Mouse (Mus musculus): ENCODE data around the gene Tekt5.

The Tekt5 gene

GRCm38 (mm10) chr16:10379531-10379930, 15.8 kb downstream of the Tekt5 start:
- peak; percentile 34 for DNase-seq (ENCODE audit: low spot score)

DNA sequence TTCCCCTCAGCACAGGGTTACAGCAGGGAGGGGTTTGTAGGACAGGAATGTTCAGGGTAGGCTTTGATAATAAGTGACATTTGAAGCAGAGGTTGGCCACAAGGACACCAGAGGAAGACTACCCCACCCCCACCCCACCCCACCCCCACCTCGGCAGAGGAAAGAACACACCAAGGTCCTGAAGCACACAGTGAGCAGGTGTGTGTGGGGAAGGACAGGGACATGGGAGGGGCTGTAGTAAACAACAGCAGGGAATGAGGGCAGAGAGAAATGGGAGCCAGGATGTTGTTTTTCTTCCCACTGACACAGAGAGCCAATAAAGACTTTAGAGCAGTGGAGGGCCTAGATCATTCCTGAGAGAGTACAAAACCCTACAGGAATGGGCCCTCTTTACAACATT, 18.0 kb downstream of the Tekt5 start:
- DNase-seq (ENCODE audit: low spot score) = no peak

DNA sequence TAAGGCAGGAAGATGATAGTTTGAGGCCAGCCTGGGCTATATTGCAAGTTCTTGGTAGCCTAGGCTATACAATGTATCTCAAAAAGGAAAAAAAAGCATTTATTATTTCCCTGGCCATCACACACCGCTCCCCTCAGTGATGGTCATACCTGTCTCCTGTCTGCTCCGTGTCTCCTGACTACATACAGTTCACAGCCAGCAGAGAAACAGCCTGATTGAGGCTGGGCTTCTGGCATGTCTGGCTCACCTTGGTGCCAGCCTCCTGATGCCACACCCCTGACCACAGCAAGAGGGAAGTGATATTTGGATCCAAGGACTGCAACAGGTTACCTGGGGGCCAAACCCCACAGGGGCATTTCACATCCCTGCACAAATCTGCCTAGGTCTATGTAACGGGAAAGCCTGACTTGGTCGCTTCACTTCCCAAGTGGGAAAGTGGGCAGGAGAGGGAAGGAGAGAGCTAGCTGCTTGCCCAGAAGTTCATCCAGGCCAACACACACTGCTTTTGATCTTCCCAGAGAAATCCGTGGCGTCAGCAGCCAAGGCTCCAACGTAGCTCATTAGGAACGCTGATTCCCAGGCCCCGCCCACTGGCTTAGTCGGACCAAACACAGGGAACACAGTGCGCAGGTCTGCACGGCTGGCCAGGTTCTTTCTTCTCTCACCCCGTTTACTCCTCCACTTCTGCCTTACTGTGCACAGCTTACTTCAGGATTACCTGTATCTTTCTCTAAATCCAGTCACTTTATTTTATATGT, 20.9 kb downstream of the Tekt5 start:
- peak; percentile 29 for DNase-seq (ENCODE audit: low spot score)

- DNase-seq (ENCODE audit: low spot score) = no peak
Measured at GRCm38 (mm10) chr16:10372372-10372771, 22.9 kb downstream of the Tekt5 start.

GRCm38 (mm10) chr16:10369996-10370395, 25.3 kb downstream of the Tekt5 start:
- DNase-seq (ENCODE audit: low spot score) = no peak

- peak; percentile 23 for DNase-seq (ENCODE audit: low spot score)
Measured at GRCm38 (mm10) chr16:10369468-10369934, 25.8 kb downstream of the Tekt5 start.

DNA sequence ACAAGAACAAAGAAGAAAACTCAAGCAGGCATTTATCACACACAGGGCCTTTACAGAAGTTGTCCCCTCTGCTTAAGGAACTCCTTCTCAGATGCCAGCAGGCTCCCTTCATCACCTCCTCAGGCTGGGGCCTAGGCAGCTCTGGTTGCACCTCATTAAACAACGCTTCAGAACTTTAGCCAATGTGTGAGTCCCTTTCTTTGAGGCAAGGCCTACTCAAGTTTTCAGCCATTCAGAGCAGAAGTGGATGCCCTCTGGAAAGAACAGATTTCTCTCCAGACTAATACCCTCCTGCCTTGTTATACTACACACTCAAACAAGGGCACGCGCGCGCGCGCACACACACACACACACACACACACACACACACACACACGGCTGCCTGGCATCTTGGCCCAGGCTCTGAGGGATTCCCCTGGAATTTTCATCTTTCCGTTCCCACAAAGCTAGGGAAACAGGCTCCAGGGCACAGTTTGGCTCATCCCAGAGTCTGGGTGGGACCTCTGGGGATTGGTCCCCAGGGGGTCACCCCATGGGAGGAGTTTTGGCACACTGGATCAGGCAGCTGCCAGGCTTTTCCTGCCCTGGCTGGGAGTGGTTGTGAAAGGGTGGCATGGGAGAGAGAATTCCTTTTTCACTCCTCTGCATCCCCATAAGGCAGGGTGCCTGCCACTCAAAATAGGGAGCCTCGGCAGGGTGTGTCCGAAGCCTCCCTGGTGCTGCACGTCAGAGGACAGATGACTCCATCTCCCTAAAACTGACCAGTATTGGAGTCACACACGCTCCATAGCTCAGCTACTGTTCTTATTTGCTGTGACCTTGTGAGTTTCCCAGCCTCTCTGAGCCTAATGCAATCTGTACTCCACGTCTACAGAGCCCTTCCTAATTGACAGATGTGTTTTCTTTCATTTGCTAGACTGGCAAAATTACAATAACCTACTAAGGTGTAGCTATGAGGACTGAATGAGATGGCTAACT, 28.8 kb downstream of the Tekt5 start:
- DNase-seq (ENCODE audit: low spot score) = peak; percentile 39

GRCm38 (mm10) chr16:10365796-10366195, 29.5 kb downstream of the Tekt5 start:
- DNase-seq (ENCODE audit: low spot score) = no peak

GRCm38 (mm10) chr16:10363061-10363460, 32.2 kb downstream of the Tekt5 start:
- DNase-seq (ENCODE audit: low spot score) = no peak

DNA sequence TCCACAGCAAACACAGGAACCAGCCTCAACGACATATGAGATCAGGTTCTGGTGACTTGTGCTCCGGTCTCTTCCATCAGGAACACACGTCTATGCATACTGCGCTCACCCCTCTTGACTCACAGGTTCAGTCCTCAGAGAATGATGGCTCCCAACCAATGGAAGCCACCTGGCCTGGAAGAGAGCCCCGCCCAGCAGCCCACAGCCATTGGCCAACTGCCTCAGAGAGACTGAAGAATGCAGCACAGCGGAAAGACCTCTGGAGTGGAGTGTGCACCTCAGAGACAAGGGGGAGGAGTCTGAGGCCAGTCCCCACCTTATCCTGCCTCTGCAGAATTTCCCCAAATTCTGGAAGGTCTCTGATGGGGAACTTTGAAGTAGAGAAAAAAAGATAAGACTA, 36.0 kb downstream of the Tekt5 start:
- DNase-seq (ENCODE audit: low spot score) = no peak

GRCm38 (mm10) chr16:10358010-10358934, 37.0 kb downstream of the Tekt5 start:
- DNase-seq (ENCODE audit: low spot score) = no peak

DNA sequence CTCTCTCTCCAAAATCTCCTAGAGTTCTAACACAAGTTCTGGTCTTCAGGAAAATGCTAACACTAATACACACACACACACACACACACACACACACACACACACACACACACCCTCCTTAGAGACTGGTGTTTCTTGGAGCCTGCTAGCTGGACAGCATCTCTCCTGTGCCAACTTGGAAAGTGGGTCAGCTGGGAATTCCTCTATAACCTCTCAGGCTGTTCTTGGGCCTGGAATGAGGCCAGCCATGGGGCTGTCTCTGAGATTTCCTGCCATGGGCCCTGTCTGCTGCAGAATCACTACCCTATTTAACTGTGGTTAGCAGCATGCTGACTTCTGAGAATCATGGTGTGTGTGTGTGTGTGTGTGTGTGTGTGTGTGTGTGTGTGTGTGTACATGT, 40.3 kb downstream of the Tekt5 start:
- DNase-seq (ENCODE audit: low spot score) = peak; percentile 52

DNA sequence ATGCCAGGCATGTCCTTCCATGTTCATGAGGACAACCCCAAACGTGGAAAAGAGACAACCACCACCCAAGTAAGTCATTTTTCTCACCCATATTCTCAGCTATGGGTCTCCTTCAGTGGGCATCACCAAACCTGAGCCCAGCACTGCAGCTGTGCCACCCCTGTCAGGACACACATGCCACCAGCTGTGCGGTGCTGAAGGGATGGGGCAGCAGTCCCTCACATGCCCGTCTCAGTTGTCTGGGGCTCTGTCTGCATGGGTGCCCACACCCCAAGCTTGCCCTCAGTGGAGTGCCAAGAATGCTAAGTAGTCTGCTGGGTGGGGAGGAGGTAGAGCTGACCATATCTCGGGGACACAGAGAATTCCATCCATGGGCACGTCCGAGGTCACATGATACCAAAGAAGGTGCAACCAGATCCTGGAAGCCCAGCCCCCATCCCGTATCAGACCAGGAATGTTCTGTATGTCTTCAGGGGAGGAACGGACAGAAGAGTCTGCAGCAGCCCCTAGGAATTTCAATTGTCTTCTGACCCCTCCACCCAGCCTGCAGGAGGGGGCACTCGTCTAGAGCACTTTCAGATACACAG, 44.1 kb downstream of the Tekt5 start:
- no peak for DNase-seq (ENCODE audit: low spot score)

- DNase-seq (ENCODE audit: low spot score) = no peak
Measured at GRCm38 (mm10) chr16:10349876-10350275, 45.4 kb downstream of the Tekt5 start.

- DNase-seq (ENCODE audit: low spot score) = no peak
Measured at GRCm38 (mm10) chr16:10349436-10349835, 45.9 kb downstream of the Tekt5 start.

GRCm38 (mm10) chr16:10347551-10347950, 47.7 kb downstream of the Tekt5 start:
- no peak for DNase-seq (ENCODE audit: low spot score)

GRCm38 (mm10) chr16:10341110-10341509, 54.2 kb downstream of the Tekt5 start:
- DNase-seq (ENCODE audit: low spot score) = no peak

DNA sequence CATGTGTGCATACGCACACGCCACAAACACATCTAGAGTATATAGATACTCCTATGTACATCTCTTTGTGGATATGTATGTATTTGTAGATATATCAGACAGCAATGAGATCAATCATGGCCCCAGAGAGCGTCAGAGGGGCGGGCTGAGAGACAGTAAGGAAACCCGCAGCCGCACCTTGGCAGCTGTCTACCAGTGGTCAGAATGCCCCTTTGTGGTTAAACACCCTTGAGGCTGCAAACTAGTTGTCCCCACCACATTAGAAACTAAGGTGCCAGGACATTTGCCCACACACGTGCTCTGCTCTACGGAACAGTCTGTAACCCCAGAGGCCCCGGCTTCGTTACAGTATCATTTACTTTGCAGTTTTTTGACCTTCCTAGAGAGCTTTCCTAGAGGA, 55.4 kb downstream of the Tekt5 start:
- DNase-seq (ENCODE audit: low spot score) = no peak

DNA sequence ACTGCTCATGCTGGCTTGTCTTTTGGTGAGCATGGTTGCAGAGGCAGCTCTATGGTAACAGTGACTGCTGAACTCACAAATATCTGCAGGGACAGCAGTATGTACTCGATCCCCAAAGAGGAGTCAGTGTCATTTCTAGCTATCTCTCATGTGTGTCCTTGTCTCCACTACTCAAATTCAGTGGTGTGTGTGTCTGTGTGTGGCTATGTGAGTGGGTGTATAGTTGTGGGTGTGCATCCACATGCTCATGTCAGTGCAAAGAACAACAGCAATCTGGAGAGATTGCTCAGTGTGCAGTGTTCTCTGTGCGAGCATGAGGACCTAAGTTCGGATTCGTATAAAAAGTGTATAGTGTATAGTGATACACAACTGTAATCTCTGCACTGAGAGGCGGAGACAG, 56.7 kb downstream of the Tekt5 start:
- peak; percentile 37 for DNase-seq (ENCODE audit: low spot score)

DNA sequence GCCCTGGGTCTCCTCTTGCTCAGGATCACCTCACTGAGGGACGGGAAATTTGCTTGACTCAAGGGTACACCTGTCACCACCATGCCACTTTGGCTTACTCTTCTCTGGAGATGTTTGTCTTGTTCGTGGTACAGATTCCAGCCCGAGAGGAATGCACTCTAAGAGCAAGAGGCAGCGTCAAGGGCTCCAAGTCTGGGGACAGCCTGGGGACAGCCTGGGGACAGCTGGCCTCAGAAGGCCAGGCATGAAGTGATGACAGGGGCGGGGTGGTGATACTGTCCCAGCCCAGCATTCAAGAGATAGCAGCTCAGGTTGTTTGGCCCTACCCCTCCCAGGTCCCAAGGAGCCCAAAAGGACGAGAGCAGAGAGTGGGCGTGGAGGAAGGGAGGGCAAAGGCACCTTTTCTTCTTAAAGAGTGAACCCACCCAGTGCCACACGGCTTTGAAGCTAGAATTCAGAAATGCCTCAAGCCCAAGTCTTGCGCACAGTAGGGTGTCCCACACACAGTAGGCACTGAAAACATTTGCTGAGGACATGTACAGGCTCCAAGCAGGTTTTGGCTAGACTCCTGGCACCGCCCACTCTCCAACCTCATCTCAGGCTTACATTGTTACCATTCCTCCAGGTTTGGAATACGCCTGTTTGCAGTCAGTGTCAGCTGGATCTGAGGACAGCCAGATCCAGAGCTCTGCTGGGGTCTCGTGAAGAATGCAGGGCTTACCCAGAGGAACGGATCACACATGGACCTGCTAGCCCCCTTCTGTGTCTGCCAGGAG, 57.7 kb downstream of the Tekt5 start:
- DNase-seq (ENCODE audit: low spot score) = peak; percentile 50

All from layer of hippocampus, adult 11-12 months (tissue).